Comparison of ENCODE assay signal across 25 mouse cellular contexts in the genomic region with DNA sequence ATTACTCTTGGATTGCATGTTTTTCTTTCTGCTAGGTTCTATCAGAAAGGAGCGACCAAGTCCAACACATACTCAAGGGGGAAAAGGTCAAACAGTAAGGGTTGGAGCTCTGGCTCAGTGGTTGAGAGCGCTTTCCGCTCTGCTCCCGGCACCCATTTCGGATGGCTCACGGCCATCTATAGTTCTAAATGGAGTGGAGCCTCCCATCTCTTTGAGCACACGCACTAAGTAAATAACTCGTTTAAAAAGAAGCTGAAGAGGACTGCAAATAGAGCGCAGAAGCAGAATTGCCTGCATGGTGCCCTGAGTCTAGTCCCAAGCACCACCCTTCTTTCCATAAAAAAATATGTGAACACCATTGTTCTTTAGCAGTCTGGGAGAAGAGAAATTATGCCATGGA. TPM values are rescaled to one million over a fixed set of nuclear protein-coding genes. Genes with fewer than 3 reads are reported as not detected.
DNase-seq lines count a peak whose midpoint lies in the region; ATAC-seq and TF ChIP-seq lines count a peak whose summit lies in the region.
"Had no signal": no experiment of that assay in that cellular context is flagged by ENCODE, and none has a peak within 500 bp of the region (broad histone marks: within the 10 kb centered on the region; RNA-seq: fewer than 3 reads in every experiment).

No protein-coding gene starts in this region.

- ATAC-seq in lung, embryonic 15.5 days (ENCODE audit: borderline replicate concordance, extremely low read depth, low FRiP score, low TSS enrichment), result peak; percentile 33; the same call in 1 of the 2 replicates
- ATAC-seq in lung, postnatal 0 days, result peak; percentile 47
- ATAC-seq: activated CD4-positive, CD25-positive, alpha-beta regulatory T cell, adult 4 months; CD4-positive, CD25-positive, alpha-beta regulatory T cell, adult 4 months; forebrain, embryonic 14.5 days; forebrain, embryonic 16.5 days; Patski had no signal

- no peak overlapping the region for H3K4me2 ChIP-seq in lung, embryonic 15.5 days
- no peak overlapping the region for H3K4me2 ChIP-seq in lung, postnatal 0 days (replicated peaks; ENCODE audit: low read depth, low read length)
- H3K4me2 ChIP-seq: embryonic facial prominence, embryonic 12.5 days; forebrain, embryonic 12.5 days had no signal

- H3K27me3 ChIP-seq in lung, embryonic 15.5 days, result no peaks in the 10 kb centered on the region
- H3K27me3 ChIP-seq in lung, postnatal 0 days (replicated peaks; ENCODE audit: insufficient read depth, low read length), result no peaks in the 10 kb centered on the region
- peaks cover 7% of the 10 kb centered on the region; the same call in 1 of the 2 replicates for H3K27me3 ChIP-seq in forebrain, embryonic 10.5 days (ENCODE audit: poor library complexity, severe bottlenecking)
- H3K27me3 ChIP-seq: CH12.LX; embryonic facial prominence, embryonic 12.5 days; forebrain, embryonic 12.5 days; Patski had no signal

- peaks cover 13% of the 10 kb centered on the region for H3K4me1 ChIP-seq in lung, embryonic 15.5 days
- peaks cover 5% of the 10 kb centered on the region; the same call in 1 of the 2 replicates for H3K4me1 ChIP-seq in lung, postnatal 0 days (ENCODE audit: insufficient read depth, low read depth, low read length)
- peaks cover 6% of the 10 kb centered on the region; the same call in 1 of the 2 replicates for H3K4me1 ChIP-seq in forebrain, embryonic 10.5 days
- H3K4me1 ChIP-seq: embryonic facial prominence, embryonic 12.5 days had no signal

- DNase-seq in lung, adult 18-20 months, result peak; percentile 36 to 63
- no peak for DNase-seq in lung, postnatal 10 days
- DNase-seq in lung, postnatal 25 days (ENCODE audit: low spot score), result no peak
- DNase-seq in lung, postnatal 0 days (ENCODE audit: low spot score), result peak; percentile 79
- no peak for DNase-seq in forebrain, embryonic 10.5 days (ENCODE audit: extremely low spot score, low spot score)
- DNase-seq: adrenal gland, adult 8-10 months; adrenal gland, postnatal 14 days; adrenal gland, postnatal 36 days; B cell, adult 2 months; cerebellum, adult 11-12 months; cerebellum, adult 2 months; cerebellum, adult 9-10 months; cerebellum, postnatal 10 days; cerebellum, postnatal 25 days had no signal

- peak overlapping the region; percentile 77 for H3K27ac ChIP-seq in lung, embryonic 15.5 days
- H3K27ac ChIP-seq in lung, postnatal 0 days (ENCODE audit: low read length), result peak overlapping the region; percentile 0; the same call in 1 of the 2 replicates
- no peak overlapping the region for H3K27ac ChIP-seq in forebrain, embryonic 10.5 days
- H3K27ac ChIP-seq: embryonic facial prominence, embryonic 10.5 days; embryonic facial prominence, embryonic 12.5 days; forebrain, embryonic 12.5 days had no signal

- TF ChIP-seq EP300 in lung, postnatal 0 days (IDR thresholded peaks at IDR 0.05), result peak; percentile 44; the same call in 1 of the 2 replicates

- no peak overlapping the region for H3K9ac ChIP-seq in lung, embryonic 15.5 days
- no peak overlapping the region for H3K9ac ChIP-seq in lung, postnatal 0 days (replicated peaks; ENCODE audit: low read depth)
- H3K9ac ChIP-seq: embryonic facial prominence, embryonic 12.5 days; forebrain, embryonic 12.5 days had no signal

- no peaks in the 10 kb centered on the region for H3K36me3 ChIP-seq in lung, embryonic 15.5 days
- no peaks in the 10 kb centered on the region for H3K36me3 ChIP-seq in lung, postnatal 0 days (ENCODE audit: insufficient read depth, low read length)
- no peaks in the 10 kb centered on the region for H3K36me3 ChIP-seq in forebrain, embryonic 10.5 days (replicated peaks)
- H3K36me3 ChIP-seq: embryonic facial prominence, embryonic 10.5 days; embryonic facial prominence, embryonic 12.5 days; forebrain, embryonic 12.5 days; G1E had no signal

- TF ChIP-seq CTCF in lung, postnatal 0 days (IDR thresholded peaks at IDR 0.05), result no peak

- H3K9me3 ChIP-seq in lung, embryonic 15.5 days, result no peaks in the 10 kb centered on the region
- no peaks in the 10 kb centered on the region for H3K9me3 ChIP-seq in lung, postnatal 0 days (ENCODE audit: low read length)
- H3K9me3 ChIP-seq in forebrain, embryonic 10.5 days, result no peaks in the 10 kb centered on the region
- H3K9me3 ChIP-seq: embryonic facial prominence, embryonic 10.5 days; embryonic facial prominence, embryonic 12.5 days; forebrain, embryonic 12.5 days had no signal

- no peak overlapping the region for H3K4me3 ChIP-seq in lung, embryonic 15.5 days
- no peak overlapping the region for H3K4me3 ChIP-seq in lung, postnatal 0 days (ENCODE audit: low read depth, low read length)
- no peak overlapping the region for H3K4me3 ChIP-seq in forebrain, embryonic 10.5 days
- H3K4me3 ChIP-seq: embryonic facial prominence, embryonic 10.5 days; embryonic facial prominence, embryonic 12.5 days; forebrain, embryonic 12.5 days had no signal

- WGBS in lung, embryonic 15.5 days, result 55% methylated on average over 9 of the region's 9 CpGs
- 57% methylated on average over 9 of the region's 9 CpGs for WGBS in lung, postnatal 0 days
- 93% methylated on average over 9 of the region's 9 CpGs for WGBS in forebrain, embryonic 10.5 days

RNA-seq across cellular contexts. Expression of a gene that starts 10.4 kb away (rescaled TPM):
- polyA plus RNA-seq in lung, embryonic 15.5 days (2015; fragmentation: Nextera tagmentation; extraction: Ambion mirVana), result 51.5 and 57.5 TPM in 2 replicates
- polyA plus RNA-seq in lung, postnatal 0 days (2015; fragmentation: Nextera tagmentation; extraction: Ambion mirVana), result 92.5 and 96.5 TPM in 2 replicates
- 23.8 and 24.4 TPM in 2 replicates for polyA plus RNA-seq in forebrain, embryonic 10.5 days (2016; fragmentation: Nextera tagmentation; extraction: Ambion mirVana)

RNA-seq across cellular contexts. Expression of a gene that starts 22.2 kb away (rescaled TPM):
- 180 and 182 TPM in 2 replicates for polyA plus RNA-seq in lung, embryonic 15.5 days (2015; fragmentation: Nextera tagmentation; extraction: Ambion mirVana)
- 150 and 155 TPM in 2 replicates for polyA plus RNA-seq in lung, postnatal 0 days (2015; fragmentation: Nextera tagmentation; extraction: Ambion mirVana)
- polyA plus RNA-seq in forebrain, embryonic 10.5 days (2016; fragmentation: Nextera tagmentation; extraction: Ambion mirVana), result 52.4 and 54.6 TPM in 2 replicates
- polyA plus RNA-seq: CD4-positive, CD25-positive, alpha-beta regulatory T cell, adult 4 months had no signal

RNA-seq across cellular contexts. Expression of a gene that starts 22.3 kb away (rescaled TPM):
- polyA plus RNA-seq in lung, embryonic 15.5 days (2015; fragmentation: Nextera tagmentation; extraction: Ambion mirVana), result 14.6 and 16.2 TPM in 2 replicates
- 11.9 and 16.0 TPM in 2 replicates for polyA plus RNA-seq in lung, postnatal 0 days (2015; fragmentation: Nextera tagmentation; extraction: Ambion mirVana)
- polyA plus RNA-seq in forebrain, embryonic 10.5 days (2016; fragmentation: Nextera tagmentation; extraction: Ambion mirVana), result 12.5 TPM in 2 replicates

RNA-seq across cellular contexts. Expression of a gene that starts 26.9 kb away (rescaled TPM):
- 268 and 271 TPM in 2 replicates for polyA plus RNA-seq in lung, embryonic 15.5 days (2015; fragmentation: Nextera tagmentation; extraction: Ambion mirVana)
- polyA plus RNA-seq in lung, postnatal 0 days (2015; fragmentation: Nextera tagmentation; extraction: Ambion mirVana), result 251 and 266 TPM in 2 replicates
- polyA plus RNA-seq in forebrain, embryonic 10.5 days (2016; fragmentation: Nextera tagmentation; extraction: Ambion mirVana), result 200 and 201 TPM in 2 replicates

RNA-seq across cellular contexts. Expression of a gene that starts 36.0 kb away (rescaled TPM):
- 10.7 and 11.9 TPM in 2 replicates for polyA plus RNA-seq in lung, embryonic 15.5 days (2015; fragmentation: Nextera tagmentation; extraction: Ambion mirVana)
- 20.7 and 24.3 TPM in 2 replicates for polyA plus RNA-seq in lung, postnatal 0 days (2015; fragmentation: Nextera tagmentation; extraction: Ambion mirVana)
- polyA plus RNA-seq in forebrain, embryonic 10.5 days (2016; fragmentation: Nextera tagmentation; extraction: Ambion mirVana), result 4.1 and 4.3 TPM in 2 replicates

Comparison
In these comparisons a context has a peak if more than half of its experiments do, and no peak if none do; other contexts are left out.
1. DNase-seq: peak in lung, adult 18-20 months (2 of 2) and lung, postnatal 0 days (single experiment); none in lung, postnatal 10 days (single experiment), lung, postnatal 25 days (single experiment) and forebrain, embryonic 10.5 days (single experiment).